Mouse (Mus musculus) embryonic facial prominence, embryonic 12.5 days (tissue): ENCODE results near the gene Stx1a. TPM values are rescaled to one million over a fixed set of nuclear protein-coding genes. Genes with fewer than 3 reads are reported as not detected.

Experiments
- ATAC-seq: fragments of 200-750 bp; cut with Nextera tagmentation; 2 replicates; pipeline ENCODE4 v1.8.0; 2017; ENCODE audit not compliant: insufficient number of reproducible peaks, insufficient read depth, low FRiP score, low TSS enrichment
- H3K27ac ChIP-seq: fragments of 300-500 bp; sonication (generic); 2 replicates; pipeline ENCODE4 v1.5.1; 2016; ENCODE audit warnings: mild to moderate bottlenecking
- H3K27me3 ChIP-seq: fragments of 300-500 bp; sonication (generic); 2 replicates; pipeline ENCODE4 v1.6.1; 2016; ENCODE audit warnings: mild to moderate bottlenecking, moderate library complexity
- H3K36me3 ChIP-seq: fragments of 300-500 bp; sonication (generic); 2 replicates; pipeline ENCODE4 v1.6.1; 2016; ENCODE audit warnings: mild to moderate bottlenecking
- H3K4me1 ChIP-seq: fragments of 300-500 bp; sonication (generic); 2 replicates; pipeline ENCODE4 v1.6.1; 2016
- H3K4me2 ChIP-seq: fragments of 300-500 bp; sonication (generic); replicated peaks from 2 replicates; pipeline ENCODE4 v1.6.1; 2016; ENCODE audit warnings: mild to moderate bottlenecking, moderate library complexity
- H3K4me3 ChIP-seq: fragments of 300-500 bp; sonication (generic); 2 replicates; pipeline ENCODE4 v1.5.1; 2016; ENCODE audit warnings: mild to moderate bottlenecking
- H3K9ac ChIP-seq: fragments of 300-500 bp; sonication (generic); 2 replicates; pipeline ENCODE4 v1.6.1; 2016; ENCODE audit warnings: mild to moderate bottlenecking, moderate library complexity
- H3K9me3 ChIP-seq: fragments of 300-500 bp; sonication (generic); 2 replicates; pipeline ENCODE4 v1.6.1; 2016; ENCODE audit warnings: mild to moderate bottlenecking, moderate library complexity
- WGBS: fragments of 180-500 bp; shearing (Covaris S2); methylation state at CpG from one replicate; pipeline ENCODE4 v1.1.7; 2016; 5-methylcytosine and 5-hydroxymethylcytosine counted together
- polyA plus RNA-seq: library from polyadenylated mRNA; unstranded; fragments of >200 nt; fragmentation: Nextera tagmentation; extraction: Ambion mirVana; gene quantifications from 2 replicates; pipeline ENCODE4 v1.2.1, GENCODE M21; 2016

Stx1a gene
- polyA plus RNA-seq: 20.4 and 20.7 TPM in 2 replicates

- peak within 1 kb of the TSS; percentile 67 for H3K4me3 ChIP-seq
- H3K27ac ChIP-seq: 0 out of 2 replicates have a peak within 1 kb of the TSS, but pooled peaks have one; percentile 25
- H3K27me3 ChIP-seq: no peaks in the 10 kb centered on the region
- H3K36me3 ChIP-seq: no peaks in the 10 kb centered on the region
- peak within 1 kb of the TSS; percentile 75 for H3K9ac ChIP-seq
- peak; percentile 81 for ATAC-seq
- H3K9me3 ChIP-seq: no peaks in the 10 kb centered on the region
- under 1% methylated on average over 61 of the region's 61 CpGs for WGBS
- peak within 1 kb of the TSS; percentile 98 for H3K4me2 ChIP-seq
- H3K4me1 ChIP-seq: peaks cover 27% of the 10 kb centered on the region
Measured at GRCm38 (mm10) chr5:135023344-135024173, at the start of gene Stx1a. Gene Stx1a, plus strand, starts transcription at chr5:135023482.

DNA sequence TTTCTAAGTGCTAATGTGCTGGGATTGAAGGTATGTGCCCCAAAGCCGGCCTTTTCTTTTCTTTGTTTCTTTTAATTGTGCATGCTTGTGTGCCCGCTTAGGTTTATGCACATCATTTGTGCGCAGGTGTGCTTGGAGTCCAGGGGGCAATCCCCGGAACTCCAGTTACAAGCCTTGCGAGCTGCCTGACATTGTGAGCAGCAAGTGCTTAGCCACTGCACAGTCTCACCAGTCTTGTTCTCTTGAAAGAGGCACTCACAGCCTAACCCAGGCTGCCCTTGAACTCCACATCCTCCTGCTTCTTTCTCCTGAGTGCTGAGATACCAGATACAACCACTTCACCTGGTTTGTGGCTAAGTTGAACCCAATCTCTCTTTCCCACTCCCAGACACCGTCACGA is 49.8 kb upstream of the Stx1a start:
- Histone ChIP-seq H3K27ac (no peak overlapping the region), H3K4me2 (no peak overlapping the region), H3K36me3 (no peaks in the 10 kb centered on the region), H3K4me1 (no peaks in the 10 kb centered on the region), H3K27me3 (no peaks in the 10 kb centered on the region), H3K9ac (no peak overlapping the region), H3K9me3 (no peaks in the 10 kb centered on the region), H3K4me3 (no peak overlapping the region)
- WGBS: 90% methylated on average over 7 of the region's 7 CpGs
- ATAC-seq: no peak

GRCm38 (mm10) chr5:134974294-134974693 is 49.0 kb upstream of the Stx1a start:
- Histone ChIP-seq H3K4me1 (no peaks in the 10 kb centered on the region), H3K36me3 (no peaks in the 10 kb centered on the region), H3K9me3 (no peaks in the 10 kb centered on the region), H3K27me3 (no peaks in the 10 kb centered on the region), H3K4me3 (no peak overlapping the region), H3K4me2 (no peak overlapping the region), H3K9ac (no peak overlapping the region), H3K27ac (no peak overlapping the region)
- no peak for ATAC-seq
- WGBS: 60% methylated on average over 7 of the region's 7 CpGs

GRCm38 (mm10) chr5:134974921-134975320 is 48.4 kb upstream of the Stx1a start:
- 62% methylated on average over 2 of the region's 2 CpGs for WGBS
- no peaks in the 10 kb centered on the region for H3K27me3 ChIP-seq
- no peaks in the 10 kb centered on the region for H3K4me1 ChIP-seq
- H3K9ac ChIP-seq: no peak overlapping the region
- no peak overlapping the region for H3K4me2 ChIP-seq
- H3K36me3 ChIP-seq: no peaks in the 10 kb centered on the region
- H3K9me3 ChIP-seq: no peaks in the 10 kb centered on the region
- H3K27ac ChIP-seq: no peak overlapping the region
- no peak overlapping the region for H3K4me3 ChIP-seq
- no peak for ATAC-seq

GRCm38 (mm10) chr5:134976164-134976563 is 47.1 kb upstream of the Stx1a start:
- no peak overlapping the region for H3K4me2 ChIP-seq
- ATAC-seq: no peak
- no peaks in the 10 kb centered on the region for H3K27me3 ChIP-seq
- no peak overlapping the region for H3K27ac ChIP-seq
- H3K9me3 ChIP-seq: no peaks in the 10 kb centered on the region
- H3K4me1 ChIP-seq: no peaks in the 10 kb centered on the region
- no peak overlapping the region for H3K4me3 ChIP-seq
- 90% methylated on average over 2 of the region's 2 CpGs for WGBS
- H3K36me3 ChIP-seq: no peaks in the 10 kb centered on the region
- H3K9ac ChIP-seq: no peak overlapping the region

- H3K9me3 ChIP-seq: no peaks in the 10 kb centered on the region
- no peaks in the 10 kb centered on the region for H3K36me3 ChIP-seq
- H3K27ac ChIP-seq: no peak overlapping the region
- no peak overlapping the region for H3K4me2 ChIP-seq
- H3K27me3 ChIP-seq: no peaks in the 10 kb centered on the region
- whole genome bisulfite sequencing: 88% methylated on average over 14 of the region's 14 CpGs
- H3K9ac ChIP-seq: no peak overlapping the region
- H3K4me1 ChIP-seq: no peaks in the 10 kb centered on the region
- no peak overlapping the region for H3K4me3 ChIP-seq
- no peak for ATAC-seq
Measured at GRCm38 (mm10) chr5:134976577-134977250, 46.6 kb upstream of the Stx1a start.

DNA sequence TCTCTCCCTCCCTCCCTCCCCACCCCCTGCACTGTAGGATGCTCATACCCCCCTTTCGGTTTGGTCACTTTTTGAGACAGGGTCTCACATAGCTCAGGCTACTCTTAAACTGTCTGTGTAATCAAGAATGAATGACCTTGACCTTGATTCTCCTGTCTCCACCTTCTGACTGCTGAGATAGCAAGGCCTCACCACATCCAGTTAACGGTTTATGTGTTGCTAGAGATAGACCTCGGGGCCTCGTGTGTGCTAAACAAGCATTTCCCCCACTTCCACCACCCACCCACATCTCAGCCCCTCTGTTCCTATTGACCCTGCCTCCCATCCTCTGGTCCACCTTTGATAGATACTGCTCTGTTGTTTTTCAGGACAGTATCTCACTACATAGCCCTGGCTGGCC is 45.4 kb upstream of the Stx1a start:
- no peak for ATAC-seq
- H3K9me3 ChIP-seq: no peaks in the 10 kb centered on the region
- H3K36me3 ChIP-seq: no peaks in the 10 kb centered on the region
- WGBS: 81% methylated on average over 4 of the region's 4 CpGs
- H3K27ac ChIP-seq: no peak overlapping the region
- H3K9ac ChIP-seq: no peak overlapping the region
- no peaks in the 10 kb centered on the region for H3K4me1 ChIP-seq
- no peak overlapping the region for H3K4me3 ChIP-seq
- H3K4me2 ChIP-seq: no peak overlapping the region
- no peaks in the 10 kb centered on the region for H3K27me3 ChIP-seq

DNA sequence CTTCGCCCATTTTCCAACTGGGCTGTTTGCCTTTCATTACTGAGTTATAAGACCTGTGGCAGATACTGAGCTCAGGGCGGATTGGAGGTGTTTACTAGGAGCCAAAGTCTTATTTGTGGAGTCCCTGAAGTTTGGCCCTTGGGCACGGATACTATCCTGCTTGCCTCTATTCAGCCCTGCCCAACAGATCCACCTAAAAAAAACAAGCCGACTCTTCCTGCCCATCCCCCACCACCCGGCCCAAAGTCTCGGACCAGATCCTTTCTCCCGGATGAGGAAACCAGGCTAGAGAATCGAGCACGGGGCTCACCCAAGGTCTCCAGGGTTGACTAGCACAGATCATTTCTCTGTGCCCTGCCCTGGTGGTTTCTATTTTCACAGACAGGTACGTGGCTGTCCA is 42.1 kb upstream of the Stx1a start:
- ATAC-seq: no peak
- Histone ChIP-seq H3K4me1 (peaks cover 11% of the 10 kb centered on the region), H3K36me3 (no peaks in the 10 kb centered on the region), H3K9ac (no peak overlapping the region), H3K27ac (no peak overlapping the region), H3K4me2 (no peak overlapping the region), H3K9me3 (no peaks in the 10 kb centered on the region), H3K27me3 (peaks cover 29% of the 10 kb centered on the region), H3K4me3 (no peak overlapping the region)
- WGBS: 50% methylated on average over 10 of the region's 10 CpGs

- Histone ChIP-seq H3K4me3 (no peak overlapping the region), H3K27me3 (peaks cover 49% of the 10 kb centered on the region), H3K27ac (no peak overlapping the region), H3K36me3 (no peaks in the 10 kb centered on the region), H3K9me3 (no peaks in the 10 kb centered on the region), H3K9ac (no peak overlapping the region), H3K4me1 (peaks cover 17% of the 10 kb centered on the region), H3K4me2 (no peak overlapping the region)
- WGBS: 86% methylated on average over 1 of the region's 1 CpGs
- ATAC-seq: no peak
Measured at GRCm38 (mm10) chr5:134983111-134983510, 40.2 kb upstream of the Stx1a start.

- no peaks in the 10 kb centered on the region for H3K36me3 ChIP-seq
- peaks cover 54% of the 10 kb centered on the region for H3K27me3 ChIP-seq
- H3K9me3 ChIP-seq: no peaks in the 10 kb centered on the region
- ATAC-seq: no peak
- no peak overlapping the region for H3K4me2 ChIP-seq
- peaks cover 17% of the 10 kb centered on the region for H3K4me1 ChIP-seq
- no peak overlapping the region for H3K4me3 ChIP-seq
- no peak overlapping the region for H3K9ac ChIP-seq
- 0 out of 2 replicates have a peak overlapping the region, but pooled peaks have one; percentile 4 for H3K27ac ChIP-seq
- 4% methylated on average over 3 of the region's 3 CpGs for WGBS
Measured at GRCm38 (mm10) chr5:134983771-134984170, 39.5 kb upstream of the Stx1a start.

GRCm38 (mm10) chr5:134985633-134986297 is 37.5 kb upstream of the Stx1a start, which contains the start of gene Cldn3:
Gene Cldn3, plus strand, starts transcription at chr5:134986214.
- peaks cover 57% of the 10 kb centered on the region for H3K27me3 ChIP-seq
- ATAC-seq: peak; percentile 76
- 2% methylated on average over 25 of the region's 25 CpGs for WGBS
- H3K4me2 ChIP-seq: peak within 1 kb of the TSS; percentile 40
- H3K4me1 ChIP-seq: peaks cover 17% of the 10 kb centered on the region
- peak within 1 kb of the TSS; percentile 5 for H3K9ac ChIP-seq
- H3K36me3 ChIP-seq: no peaks in the 10 kb centered on the region
- H3K4me3 ChIP-seq: peak within 1 kb of the TSS; percentile 29
- no peaks in the 10 kb centered on the region for H3K9me3 ChIP-seq
- H3K27ac ChIP-seq: 0 out of 2 replicates have a peak within 1 kb of the TSS, but pooled peaks have one; percentile 9
